23 mouse cellular contexts compared by ENCODE assay signal in genomic region chr15:78179775-78180174, GRCm38 (mm10). TPM values are rescaled to one million over a fixed set of nuclear protein-coding genes. Genes with fewer than 3 reads are reported as not detected.
"Had no signal": no experiment of that assay in that cellular context is flagged by ENCODE, and none has a peak within 500 bp of the region (broad histone marks: within the 10 kb centered on the region; RNA-seq: fewer than 3 reads in every experiment).

No protein-coding gene starts in this region.

- H3K36me3 ChIP-seq: liver, embryonic 12.5 days; midbrain, embryonic 10.5 days; midbrain, embryonic 12.5 days; neural tube, embryonic 13.5 days; neural tube, embryonic 15.5 days; stomach, embryonic 15.5 days had no signal

- H3K9ac ChIP-seq: liver, embryonic 12.5 days; liver, embryonic 14.5 days; midbrain, embryonic 12.5 days; neural tube, embryonic 13.5 days; neural tube, embryonic 15.5 days; stomach, embryonic 15.5 days had no signal

- DNase-seq: lung, postnatal 4 days; midbrain, embryonic 14.5 days; retina, postnatal 1 day; right cerebral cortex, adult 18-20 months; right cerebral cortex, postnatal 25 days; thymus, adult 2 months; thymus, postnatal 25 days; thymus, postnatal 4 days had no signal

- H3K4me2 ChIP-seq: liver, embryonic 12.5 days; midbrain, embryonic 12.5 days; neural tube, embryonic 13.5 days; neural tube, embryonic 15.5 days; stomach, embryonic 15.5 days had no signal

- ATAC-seq: liver, embryonic 12.5 days; midbrain, embryonic 16.5 days had no signal

- H3K9me3 ChIP-seq: liver, embryonic 12.5 days; midbrain, embryonic 10.5 days; midbrain, embryonic 12.5 days; neural tube, embryonic 13.5 days; neural tube, embryonic 15.5 days; stomach, embryonic 15.5 days had no signal

- H3K27ac ChIP-seq: liver, embryonic 12.5 days; liver, embryonic 14.5 days; midbrain, embryonic 12.5 days; neural tube, embryonic 13.5 days; neural tube, embryonic 15.5 days; stomach, embryonic 15.5 days had no signal

- H3K4me3 ChIP-seq: liver, embryonic 12.5 days; midbrain, embryonic 10.5 days; midbrain, embryonic 12.5 days; myocyte; neural tube, embryonic 13.5 days; neural tube, embryonic 15.5 days; stomach, embryonic 15.5 days had no signal

RNA-seq across cellular contexts. Expression of gene Pvalb, which starts 26.4 kb away (rescaled TPM):
- polyA plus RNA-seq: liver, adult 2 months; liver, embryonic 12.5 days; liver, embryonic 14.5 days; liver, embryonic 16.5 days; neural tube, embryonic 11.5 days; spleen, adult 2 months; testis, adult 2 months; urinary bladder, adult 2 months had no signal

RNA-seq across cellular contexts. Expression of gene Cacng2, which starts 59.9 kb away (rescaled TPM):
- polyA plus RNA-seq: liver, adult 2 months; liver, embryonic 12.5 days; liver, embryonic 14.5 days; liver, embryonic 16.5 days; spleen, adult 2 months; thymus, adult 2 months; urinary bladder, adult 2 months had no signal
